In the genomic region with DNA sequence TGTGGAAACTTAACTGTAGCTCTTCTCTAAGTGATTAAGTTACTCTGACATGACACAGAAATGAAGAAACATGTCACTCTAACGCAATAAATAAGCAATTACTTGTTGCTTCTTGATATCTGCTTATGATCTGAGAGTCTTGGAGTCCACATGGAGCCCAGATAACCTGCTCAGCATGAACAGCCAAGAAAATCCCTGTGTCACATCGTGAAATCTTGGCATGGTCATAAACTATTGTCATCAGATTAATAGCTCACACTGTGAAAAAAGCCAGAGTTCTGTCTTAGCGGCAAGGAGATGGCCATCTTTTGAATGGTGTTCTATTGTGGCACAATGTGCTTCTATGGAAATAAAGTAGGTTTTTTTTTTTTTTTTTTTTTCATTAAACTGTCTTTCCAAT, we compare ENCODE assay signal across 16 mouse cellular contexts.
"Had no signal": no experiment of that assay in that cellular context is flagged by ENCODE, and none has a peak within 500 bp of the region (broad histone marks: within the 10 kb centered on the region; RNA-seq: fewer than 3 reads in every experiment).

No protein-coding gene starts in this region.

- DNase-seq: retina, postnatal 1 day; right cerebral cortex, adult 18-20 months; right cerebral cortex, postnatal 14 days; right cerebral cortex, postnatal 25 days; right cerebral cortex, postnatal 4 days; spleen, adult 18-20 months; thymus, adult 18-20 months; thymus, adult 2 months; thymus, postnatal 14 days; thymus, postnatal 25 days; thymus, postnatal 36 days; thymus, postnatal 4 days had no signal

- H3K4me3 ChIP-seq: neural tube, embryonic 13.5 days; neural tube, embryonic 15.5 days; stomach, embryonic 15.5 days had no signal

- H3K9me3 ChIP-seq: neural tube, embryonic 13.5 days; neural tube, embryonic 15.5 days; stomach, embryonic 15.5 days had no signal

- H3K27me3 ChIP-seq: neural tube, embryonic 13.5 days; neural tube, embryonic 15.5 days; stomach, embryonic 15.5 days had no signal

- H3K36me3 ChIP-seq: neural tube, embryonic 13.5 days; neural tube, embryonic 15.5 days; stomach, embryonic 15.5 days had no signal

- H3K27ac ChIP-seq: neural tube, embryonic 13.5 days; neural tube, embryonic 15.5 days; stomach, embryonic 15.5 days; stomach, postnatal 0 days had no signal

- H3K4me1 ChIP-seq: neural tube, embryonic 13.5 days; neural tube, embryonic 15.5 days; stomach, embryonic 15.5 days had no signal
